Mouse (Mus musculus) lung, embryonic 14.5 days (tissue): ENCODE results near the gene Olfr286. TPM values are rescaled to one million over a fixed set of nuclear protein-coding genes. Genes with fewer than 3 reads are reported as not detected.
A peak's percentile ranks its signal among the peaks of the same experiment; 100 is the strongest.

Experiments
- ATAC-seq: fragments of 200-750 bp; cut with Nextera tagmentation; 2 replicates; pipeline ENCODE4 v1.8.0; 2017; ENCODE audit warnings: mild to moderate bottlenecking, moderate TSS enrichment, moderate library complexity; ENCODE audit not compliant: insufficient read depth
- DNase-seq: peaks from one replicate; pipeline ENCODE4 v3.0.0-alpha.2; 2015
- H3K27ac ChIP-seq: fragments of 300-500 bp; sonication (generic); 2 replicates; pipeline ENCODE4 v1.5.1; 2014; ENCODE audit warnings: low read depth, mild to moderate bottlenecking, moderate library complexity
- H3K27me3 ChIP-seq: fragments of 300-500 bp; sonication (generic); 2 replicates; pipeline ENCODE4 v1.6.1; 2014; ENCODE audit warnings: low read length, control low read depth; ENCODE audit not compliant: insufficient read depth
- H3K36me3 ChIP-seq: fragments of 300-500 bp; sonication (generic); 2 replicates; pipeline ENCODE4 v1.6.1; 2014; ENCODE audit warnings: control low read depth; ENCODE audit not compliant: insufficient read depth
- H3K4me1 ChIP-seq: fragments of 300-500 bp; sonication (generic); 2 replicates; pipeline ENCODE4 v1.6.1; 2014; ENCODE audit warnings: antibody characterized with exemption, control low read depth; ENCODE audit not compliant: insufficient read depth
- H3K4me2 ChIP-seq: fragments of 300-500 bp; sonication (generic); 2 replicates; pipeline ENCODE4 v1.6.1; 2014; ENCODE audit warnings: mild to moderate bottlenecking
- H3K4me3 ChIP-seq: fragments of 300-500 bp; sonication (generic); 2 replicates; pipeline ENCODE4 v1.5.1; 2014; ENCODE audit warnings: low read depth, low read length
- H3K9ac ChIP-seq: fragments of 300-500 bp; sonication (generic); 2 replicates; pipeline ENCODE4 v1.6.1; 2014
- H3K9me3 ChIP-seq: fragments of 300-500 bp; sonication (generic); 2 replicates; pipeline ENCODE4 v1.6.1; 2016; ENCODE audit warnings: low read depth, low read length, control low read depth
- CTCF ChIP-seq: IDR thresholded peaks from 2 replicates; pipeline ENCODE4 v1.5.1; 2016; ENCODE audit warnings: antibody characterized with exemption, low read depth
- WGBS: fragments of 180-500 bp; shearing (Covaris S2); extraction: QIAGEN DNeasy Blood & Tissue Kit; methylation state at CpG from one replicate; pipeline ENCODE4 v1.1.7; 2014; 5-methylcytosine and 5-hydroxymethylcytosine counted together
- polyA plus RNA-seq: library from polyadenylated mRNA; unstranded; fragments of >200 nt; fragmentation: Nextera tagmentation; extraction: Ambion mirVana; gene quantifications from 2 replicates; pipeline ENCODE4 v1.2.1, GENCODE M21; 2014

Olfr286 gene
- polyA plus RNA-seq, 1 experiment from 2014 or later, result not detected

DNA sequence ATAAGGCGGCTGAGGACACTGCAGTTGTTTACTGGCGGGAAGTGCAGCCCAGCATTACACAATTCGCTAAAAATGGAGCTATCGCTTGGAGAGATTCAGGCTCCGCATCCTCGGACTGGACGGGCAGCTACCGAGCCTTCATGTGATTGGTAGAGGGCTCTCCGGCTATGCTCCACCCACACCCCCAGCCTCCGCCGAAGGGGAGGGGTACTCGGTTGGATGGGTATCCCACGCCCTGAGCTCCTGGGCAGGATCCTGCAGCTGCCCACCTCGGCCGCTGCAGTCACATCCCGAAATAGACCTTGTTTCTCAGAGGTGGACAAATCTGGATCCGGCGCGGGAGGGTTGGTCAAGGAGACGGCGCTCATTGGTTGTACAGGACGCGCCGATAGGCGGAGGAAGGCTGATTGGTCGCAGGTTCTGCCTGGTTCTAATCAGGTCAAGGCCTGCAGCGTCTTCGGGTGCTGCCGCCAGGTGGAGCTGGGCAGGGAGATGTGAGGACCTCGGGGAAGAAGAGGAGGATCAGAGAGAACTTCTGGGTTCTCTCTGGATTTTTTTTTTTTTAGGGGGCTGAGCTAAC lies 53.0 kb downstream of the Olfr286 start:
- Histone ChIP-seq H3K27me3 (0 out of 2 replicates have a peak, but pooled peaks cover 4% of the 10 kb centered on the region), H3K36me3 (no peaks in the 10 kb centered on the region), H3K4me2 (peak overlapping the region; percentile 73), H3K9me3 (no peaks in the 10 kb centered on the region), H3K9ac (peak overlapping the region; percentile 40), H3K27ac (peak overlapping the region; percentile 50; the same call in 1 of the 2 replicates), H3K4me3 (peak overlapping the region; percentile 47), H3K4me1 (0 out of 2 replicates have a peak, but pooled peaks cover 3% of the 10 kb centered on the region)
- ATAC-seq (peak; percentile 98), DNase-seq (peak; percentile 93)
- WGBS, result under 1% methylated on average over 30 of the region's 30 CpGs
- peak; percentile 85 for TF ChIP-seq CTCF

DNA sequence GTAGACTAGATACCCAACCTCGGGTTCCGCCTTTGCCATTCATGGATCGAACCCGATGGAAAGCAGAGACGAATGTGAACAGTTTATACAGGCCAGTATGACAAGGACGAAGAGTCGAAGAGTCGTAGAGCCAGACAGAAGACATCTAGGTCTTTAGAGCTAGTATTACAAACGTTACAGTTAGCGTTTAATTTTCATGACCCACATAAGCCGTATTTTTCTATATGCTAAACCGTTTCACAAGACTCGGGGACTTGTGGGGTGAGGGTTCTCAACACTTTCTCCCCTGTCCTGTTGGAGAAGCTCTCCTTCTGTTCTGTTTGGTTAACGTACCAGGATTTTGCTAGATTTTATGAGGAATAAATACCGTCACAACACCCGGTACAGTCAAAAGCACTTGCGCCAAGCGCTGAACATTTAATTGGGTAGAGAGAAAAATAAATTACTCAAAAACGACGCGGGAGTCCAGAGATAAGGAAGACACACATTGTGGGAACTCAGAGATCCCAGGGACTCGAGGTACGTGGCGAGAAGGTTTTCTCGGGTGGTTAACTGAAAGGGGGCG lies 53.6 kb downstream of the Olfr286 start:
- no peaks in the 10 kb centered on the region for H3K9me3 ChIP-seq
- H3K9ac ChIP-seq, result peak overlapping the region; percentile 40
- ATAC-seq (no peak), DNase-seq (no peak)
- no peaks in the 10 kb centered on the region for H3K36me3 ChIP-seq
- H3K27me3 ChIP-seq, result 0 out of 2 replicates have a peak, but pooled peaks cover 4% of the 10 kb centered on the region
- peak overlapping the region; percentile 73 for H3K4me2 ChIP-seq
- 0 out of 2 replicates have a peak, but pooled peaks cover 3% of the 10 kb centered on the region for H3K4me1 ChIP-seq
- no peak for TF ChIP-seq CTCF
- H3K27ac ChIP-seq, result peak overlapping the region; percentile 58; the same call in 1 of the 2 replicates
- WGBS, result 7% methylated on average over 26 of the region's 26 CpGs
- H3K4me3 ChIP-seq, result peak overlapping the region; percentile 47

DNA sequence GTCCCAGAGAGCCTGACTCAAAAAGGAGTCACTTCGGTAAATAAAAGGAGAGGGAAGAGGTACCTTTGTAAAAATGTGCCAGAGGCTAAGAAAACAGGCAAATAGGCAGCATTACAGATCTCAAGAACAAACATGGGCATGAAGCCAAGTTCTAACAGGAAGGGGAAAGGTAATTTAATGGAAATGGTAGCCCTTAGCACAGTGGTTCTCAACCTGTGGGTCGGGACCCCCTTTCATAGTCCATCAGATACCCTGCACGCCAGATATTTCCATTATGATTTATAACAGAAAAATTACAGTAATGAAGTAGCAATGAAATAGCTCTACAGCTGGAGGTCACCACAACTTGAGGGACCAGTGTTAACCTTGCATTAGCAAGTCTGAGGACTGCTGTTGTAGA lies 56.9 kb downstream of the Olfr286 start:
- WGBS, result 60% methylated on average over 3 of the region's 3 CpGs
- no peak for TF ChIP-seq CTCF
- Histone ChIP-seq H3K4me2 (no peak overlapping the region), H3K9me3 (no peaks in the 10 kb centered on the region), H3K27ac (no peak overlapping the region), H3K27me3 (peaks cover 13% of the 10 kb centered on the region; the same call in 1 of the 2 replicates), H3K4me3 (no peak overlapping the region), H3K9ac (no peak overlapping the region), H3K36me3 (no peaks in the 10 kb centered on the region), H3K4me1 (0 out of 2 replicates have a peak, but pooled peaks cover 3% of the 10 kb centered on the region)
- ATAC-seq (no peak), DNase-seq (no peak)

Other genes with a start within 250 kb of the Olfr286 start
- 29.3 and 33.3 TPM in 2 replicates for gene Col2a1, start 229.8 kb downstream of the Olfr286 start, polyA plus RNA-seq
- gene Pfkm, start 141.9 kb downstream of the Olfr286 start, polyA plus RNA-seq, result 25.3 and 26.2 TPM in 2 replicates
- gene Senp1, start 140.7 kb downstream of the Olfr286 start, polyA plus RNA-seq, result 37.8 and 38.0 TPM in 2 replicates
- 47.4 and 48.7 TPM in 2 replicates for gene Asb8, start 68.8 kb downstream of the Olfr286 start, polyA plus RNA-seq
- 0.14 TPM in 1 of 2 replicates, not detected in the other for gene Ccdc184, start 67.3 kb downstream of the Olfr286 start, polyA plus RNA-seq
- gene Olfr288, start 38.9 kb downstream of the Olfr286 start, polyA plus RNA-seq, result not detected in 2 replicates
- gene Gm44579, start 13.5 kb downstream of the Olfr286 start, polyA plus RNA-seq, result not detected in 2 replicates
- not detected in 2 replicates for gene Olfr287, start 13.4 kb downstream of the Olfr286 start, polyA plus RNA-seq
- not detected in 2 replicates for gene H1fnt, start 22.8 kb upstream of the Olfr286 start, polyA plus RNA-seq
- 0.54 and 0.63 TPM in 2 replicates for gene Zfp641, start 61.7 kb upstream of the Olfr286 start, polyA plus RNA-seq
- gene Olfr285, start 82.9 kb upstream of the Olfr286 start, polyA plus RNA-seq, result not detected in 2 replicates
- not detected in 2 replicates for gene Olfr284, start 106.5 kb upstream of the Olfr286 start, polyA plus RNA-seq
- not detected in 2 replicates for gene Olfr283, start 146.5 kb upstream of the Olfr286 start, polyA plus RNA-seq
- not detected in 2 replicates for gene Olfr282, start 196.8 kb upstream of the Olfr286 start, polyA plus RNA-seq
- gene Olfr281, start 218.1 kb upstream of the Olfr286 start, polyA plus RNA-seq, result not detected in 2 replicates
- not detected in 2 replicates for gene OR5BS1P, start 235.4 kb upstream of the Olfr286 start, polyA plus RNA-seq
- 0.50 and 0.68 TPM in 2 replicates for gene Lalba, start 248.3 kb upstream of the Olfr286 start, polyA plus RNA-seq